Mouse (Mus musculus): ENCODE data around the gene Rnf11. TPM values are rescaled to one million over a fixed set of nuclear protein-coding genes. Genes with fewer than 3 reads are reported as not detected.
"Not testable (repeated sequence)": the region's sequence is repeated elsewhere in the genome, so short reads cannot be mapped to it uniquely, and the experiment has no call there.

Rnf11 gene
- polyA plus RNA-seq, 1 experiment: 32.8 TPM

- TF ChIP-seq CTCF (IDR thresholded peaks at IDR 0.05; ENCODE audit: control insufficient read depth, insufficient read depth, low read length) (no peak), POLR2A (IDR thresholded peaks at IDR 0.05; ENCODE audit: borderline replicate concordance, control insufficient read depth, low read depth, low read length) (no peak)
- 57% methylated on average over 9 of the region's 9 CpGs for WGBS
- Histone ChIP-seq H3K4me1 (ENCODE audit: control insufficient read depth, insufficient read depth, low read length) (peaks cover 1% of the 10 kb centered on the region; the same call in 1 of the 2 replicates), H3K4me3 (replicated peaks; ENCODE audit: control insufficient read depth, low read depth, low read length) (no peak overlapping the region), H3K27ac (ENCODE audit: control insufficient read depth, insufficient read depth, low read depth, low read length, poor library complexity) (no peak overlapping the region)
Measured at GRCm38 (mm10) chr4:109407701-109408485, 76.6 kb downstream of the Rnf11 start.

GRCm38 (mm10) chr4:109407176-109407520, 77.4 kb downstream of the Rnf11 start:
- H3K4me3 ChIP-seq (replicated peaks; ENCODE audit: control insufficient read depth, low read depth, low read length): peak overlapping the region; percentile 18
- peaks cover 1% of the 10 kb centered on the region; the same call in 1 of the 2 replicates for H3K4me1 ChIP-seq (ENCODE audit: control insufficient read depth, insufficient read depth, low read length)
- WGBS: 6% methylated on average over 22 of the region's 24 CpGs
- TF ChIP-seq CTCF (IDR thresholded peaks at IDR 0.05; ENCODE audit: control insufficient read depth, insufficient read depth, low read length) (no peak), POLR2A (IDR thresholded peaks at IDR 0.05; ENCODE audit: borderline replicate concordance, control insufficient read depth, low read depth, low read length) (no peak)
- peak overlapping the region; percentile 23; the same call in 1 of the 2 replicates for H3K27ac ChIP-seq (ENCODE audit: control insufficient read depth, insufficient read depth, low read depth, low read length, poor library complexity)

- Histone ChIP-seq H3K4me1 (ENCODE audit: control insufficient read depth, insufficient read depth, low read length) (peaks cover 1% of the 10 kb centered on the region; the same call in 1 of the 2 replicates), H3K27ac (ENCODE audit: control insufficient read depth, insufficient read depth, low read depth, low read length, poor library complexity) (peak within 1 kb of the TSS; percentile 23), H3K4me3 (replicated peaks; ENCODE audit: control insufficient read depth, low read depth, low read length) (peak within 1 kb of the TSS; percentile 62)
- TF ChIP-seq CTCF (IDR thresholded peaks at IDR 0.05; ENCODE audit: control insufficient read depth, insufficient read depth, low read length): no peak
- TF ChIP-seq POLR2A (IDR thresholded peaks at IDR 0.05; ENCODE audit: borderline replicate concordance, control insufficient read depth, low read depth, low read length): 0 out of 2 replicates have a peak, but pooled peaks have one; percentile 22
- WGBS: under 1% methylated on average over 55 of the region's 56 CpGs
Measured at GRCm38 (mm10) chr4:109406486-109407175, 77.9 kb downstream of the Rnf11 start, which contains the start of gene Ttc39a. TSS of gene Ttc39a (plus strand) at chr4:109406623.

- TF ChIP-seq CTCF (IDR thresholded peaks at IDR 0.05; ENCODE audit: control insufficient read depth, insufficient read depth, low read length): no peak
- no peak for TF ChIP-seq POLR2A (IDR thresholded peaks at IDR 0.05; ENCODE audit: borderline replicate concordance, control insufficient read depth, low read depth, low read length)
- peak overlapping the region; percentile 22; the same call in 1 of the 2 replicates for H3K27ac ChIP-seq (ENCODE audit: control insufficient read depth, insufficient read depth, low read depth, low read length, poor library complexity)
- peak overlapping the region; percentile 31 for H3K4me3 ChIP-seq (replicated peaks; ENCODE audit: control insufficient read depth, low read depth, low read length)
- 4% methylated on average over 3 of the region's 3 CpGs for WGBS
- no peaks in the 10 kb centered on the region; the same call in 1 of the 2 replicates for H3K4me1 ChIP-seq (ENCODE audit: control insufficient read depth, insufficient read depth, low read length)
Measured at GRCm38 (mm10) chr4:109406054-109406485, 78.5 kb downstream of the Rnf11 start.

- 69% methylated on average over 8 of the region's 8 CpGs for WGBS
- no peaks in the 10 kb centered on the region; the same call in 1 of the 2 replicates for H3K4me1 ChIP-seq (ENCODE audit: control insufficient read depth, insufficient read depth, low read length)
- H3K27ac ChIP-seq (ENCODE audit: control insufficient read depth, insufficient read depth, low read depth, low read length, poor library complexity): no peak overlapping the region
Measured at GRCm38 (mm10) chr4:109405415-109405814, 79.1 kb downstream of the Rnf11 start.

GRCm38 (mm10) chr4:109404908-109405307, 79.6 kb downstream of the Rnf11 start:
- not testable (repeated sequence) for H3K4me1 ChIP-seq (ENCODE audit: control insufficient read depth, insufficient read depth, low read length); H3K27ac ChIP-seq (ENCODE audit: control insufficient read depth, insufficient read depth, low read depth, low read length, poor library complexity); H3K4me3 ChIP-seq (replicated peaks; ENCODE audit: control insufficient read depth, low read depth, low read length)
- 81% methylated on average over 3 of the region's 3 CpGs for WGBS

More at GRCm38 (mm10) chr4:109405415-109405814, 79.1 kb downstream of the Rnf11 start:
- TF ChIP-seq CTCF (IDR thresholded peaks at IDR 0.05; ENCODE audit: control insufficient read depth, insufficient read depth, low read length): no peak
- TF ChIP-seq POLR2A (IDR thresholded peaks at IDR 0.05; ENCODE audit: borderline replicate concordance, control insufficient read depth, low read depth, low read length): no peak
- H3K4me3 ChIP-seq (replicated peaks; ENCODE audit: control insufficient read depth, low read depth, low read length): peak overlapping the region; percentile 21

GRCm38 (mm10) chr4:109401176-109401689, 83.3 kb downstream of the Rnf11 start:
- 69% methylated on average over 5 of the region's 5 CpGs for WGBS
- Histone ChIP-seq H3K4me1 (ENCODE audit: control insufficient read depth, insufficient read depth, low read length) (no peaks in the 10 kb centered on the region; the same call in 1 of the 2 replicates), H3K27ac (ENCODE audit: control insufficient read depth, insufficient read depth, low read depth, low read length, poor library complexity) (no peak overlapping the region), H3K4me3 (replicated peaks; ENCODE audit: control insufficient read depth, low read depth, low read length) (no peak overlapping the region)
- TF ChIP-seq POLR2A (IDR thresholded peaks at IDR 0.05; ENCODE audit: borderline replicate concordance, control insufficient read depth, low read depth, low read length) (no peak), CTCF (IDR thresholded peaks at IDR 0.05; ENCODE audit: control insufficient read depth, insufficient read depth, low read length) (no peak)

Other genes starting within 250 kb of the Rnf11 start
- gene Eps15, start 204.5 kb downstream of the Rnf11 start, polyA plus RNA-seq (2011; ENCODE audit: insufficient read depth, insufficient read length, low replicate concordance, missing spikeins): 52.4 and 54.0 TPM in 2 replicates
- gene Ttc39a, start 78.1 kb downstream of the Rnf11 start, polyA plus RNA-seq (2011; ENCODE audit: insufficient read depth, insufficient read length, low replicate concordance, missing spikeins): 3.4 and 4.0 TPM in 2 replicates
- not detected in 2 replicates for gene 4930522H14Rik, start 46.6 kb upstream of the Rnf11 start, polyA plus RNA-seq (2011; ENCODE audit: insufficient read depth, insufficient read length, low replicate concordance, missing spikeins)
- gene Cdkn2c, start 182.5 kb upstream of the Rnf11 start, polyA plus RNA-seq (2011; ENCODE audit: insufficient read depth, insufficient read length, low replicate concordance, missing spikeins): 24.8 and 35.9 TPM in 2 replicates
- 11.9 and 22.5 TPM in 2 replicates for gene Faf1, start 191.9 kb upstream of the Rnf11 start, polyA plus RNA-seq (2011; ENCODE audit: insufficient read depth, insufficient read length, low replicate concordance, missing spikeins)